Mouse (Mus musculus): ENCODE results near the gene Arhgef38.

The Arhgef38 gene

GRCm38 (mm10) chr3:133163913-133164406, 70.8 kb downstream of the Arhgef38 start:
- no peak for DNase-seq

DNA sequence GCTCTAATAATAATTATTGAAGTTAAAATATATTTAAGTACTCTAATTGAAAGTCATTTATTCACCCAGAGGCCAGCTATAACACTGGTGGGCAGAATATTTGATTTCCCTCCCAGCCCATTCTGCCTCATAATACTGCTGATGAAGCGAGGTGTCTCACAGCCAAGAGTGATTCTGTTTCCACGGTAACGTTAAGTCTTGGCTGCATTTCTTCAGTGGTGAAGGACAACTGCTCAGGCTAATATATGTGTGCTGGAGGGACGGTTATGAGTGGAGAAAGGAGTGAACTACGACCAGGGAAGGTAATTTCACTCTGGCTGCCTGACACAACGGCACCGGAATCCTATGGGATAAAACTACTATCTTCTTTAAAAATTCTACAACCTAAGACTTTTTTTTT, 71.6 kb downstream of the Arhgef38 start:
- no peak for DNase-seq

DNA sequence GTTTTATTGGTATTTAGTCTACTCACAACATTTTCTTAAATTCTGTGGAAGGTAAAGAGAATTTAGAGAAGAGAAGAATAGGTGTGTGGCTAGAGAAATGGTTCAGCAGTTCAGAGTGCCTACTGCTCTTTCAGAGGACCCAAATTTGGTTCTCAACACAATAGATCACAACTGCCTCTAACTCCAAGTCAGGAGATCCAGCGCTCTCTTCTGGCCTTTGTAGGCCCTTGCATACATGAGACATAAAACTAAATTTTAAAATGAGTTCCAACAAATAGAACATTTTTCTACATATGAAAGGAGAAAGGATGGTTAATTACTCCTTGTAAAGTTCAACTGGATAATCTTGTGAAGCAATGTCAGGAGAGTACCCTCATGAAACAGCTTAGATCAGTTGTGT, 73.3 kb downstream of the Arhgef38 start:
- no peak for DNase-seq

DNA sequence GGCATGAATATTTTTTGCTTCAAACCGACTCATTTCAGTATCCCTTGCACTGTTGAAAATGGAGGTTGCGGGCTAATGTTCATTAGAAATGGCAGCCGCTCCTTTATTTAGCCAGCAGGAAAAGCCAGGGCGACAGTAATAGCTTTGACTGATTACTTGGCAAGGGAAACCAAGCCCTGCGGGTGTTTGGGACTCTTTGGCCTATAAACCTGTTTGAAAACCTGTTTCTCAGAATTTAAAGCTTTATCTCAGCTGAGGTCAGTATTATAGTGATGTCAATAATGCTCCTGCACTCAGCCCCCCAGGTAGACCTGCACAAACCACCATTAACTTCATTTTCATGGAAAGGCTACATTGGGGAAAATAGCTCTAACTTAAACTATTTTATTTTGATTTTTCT, 76.5 kb downstream of the Arhgef38 start:
- DNase-seq, result peak; percentile 42

DNA sequence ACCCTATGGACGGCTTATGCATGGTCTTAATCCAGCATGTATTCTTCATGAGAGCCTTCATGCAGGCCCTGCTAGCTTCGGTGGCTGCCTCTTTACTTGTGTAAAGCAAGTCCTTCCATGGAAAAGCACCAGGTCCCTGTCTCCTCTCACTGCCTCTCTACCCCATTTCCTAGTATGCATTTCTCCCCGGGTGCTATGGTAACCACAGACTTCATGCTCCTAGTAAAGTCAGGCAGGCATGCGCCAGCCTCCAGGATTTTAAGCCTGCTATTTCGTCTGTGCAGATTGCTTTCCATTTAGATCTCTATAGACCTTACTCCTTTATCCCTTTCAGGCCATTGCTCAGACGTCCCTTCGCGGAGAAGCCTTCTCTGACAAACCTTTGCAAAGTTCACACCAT, 80.1 kb downstream of the Arhgef38 start:
- no peak for DNase-seq

GRCm38 (mm10) chr3:133153629-133154028, 81.1 kb downstream of the Arhgef38 start:
- no peak for DNase-seq

- DNase-seq, result no peak
These were observed 81.9 kb downstream of the Arhgef38 start for GRCm38 (mm10) chr3:133152831-133153230.

DNA sequence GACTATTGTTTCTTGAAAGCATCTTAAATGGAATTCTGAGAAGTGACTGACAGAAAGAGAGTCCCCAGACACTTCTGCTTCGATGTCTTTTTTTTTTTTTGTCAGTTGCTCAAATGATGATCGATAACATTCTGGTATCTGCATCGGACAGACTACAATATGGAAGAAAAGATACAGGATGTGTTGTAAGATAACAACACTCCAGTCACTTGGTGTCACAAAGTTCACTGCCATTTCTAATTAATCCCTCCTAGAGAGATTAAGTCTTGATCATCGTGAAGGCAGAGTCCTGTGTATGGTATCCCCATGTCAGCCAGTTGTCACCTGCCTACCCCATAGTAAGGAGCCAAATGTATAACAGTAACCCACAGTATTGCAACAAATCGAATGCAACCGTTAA, 83.1 kb downstream of the Arhgef38 start:
- DNase-seq, result no peak

- DNase-seq, result no peak
These were observed 90.1 kb downstream of the Arhgef38 start for GRCm38 (mm10) chr3:133144511-133145147.

- DNase-seq, result no peak
These were observed 92.9 kb downstream of the Arhgef38 start for GRCm38 (mm10) chr3:133141877-133142276.

DNA sequence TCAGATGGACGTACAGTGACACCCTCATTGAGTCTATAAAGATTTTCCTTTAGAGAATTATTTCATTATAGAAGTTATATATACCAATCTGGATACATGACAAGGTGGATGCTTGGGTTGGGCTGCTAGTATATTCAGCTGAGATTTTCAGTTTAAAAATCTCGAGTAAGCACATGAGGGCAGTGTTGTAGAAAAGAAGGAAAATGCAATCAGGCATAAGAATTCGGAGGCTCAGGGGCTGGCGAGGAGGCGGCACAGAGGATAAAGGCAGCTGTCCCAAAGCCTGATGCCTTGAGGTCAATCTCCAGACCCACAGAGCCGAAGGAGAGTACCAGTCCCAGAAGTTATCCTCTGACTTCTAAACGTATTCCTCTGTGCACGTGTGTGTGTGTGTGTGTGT, 102.1 kb downstream of the Arhgef38 start:
- DNase-seq, result no peak

DNA sequence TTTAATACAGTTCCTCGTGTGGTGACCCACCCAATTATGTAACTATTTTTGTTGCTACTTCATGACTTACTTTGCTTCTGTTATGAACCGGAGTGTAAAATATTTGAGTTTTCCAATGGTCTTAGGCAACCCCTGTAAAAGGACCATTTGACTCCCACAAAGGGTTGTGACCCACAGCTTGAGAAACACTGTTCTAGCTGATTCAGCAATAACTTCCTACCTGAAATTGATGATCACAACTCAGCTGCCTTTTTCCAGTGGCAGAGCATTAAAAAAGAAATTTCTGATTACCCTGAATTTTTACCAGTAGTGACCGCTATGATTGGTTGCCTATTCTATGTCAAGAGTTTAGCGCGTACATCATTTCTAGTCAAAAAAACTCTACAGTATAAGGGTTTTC, 103.4 kb downstream of the Arhgef38 start:
- DNase-seq, result no peak

- no peak for DNase-seq
These were observed 121.5 kb downstream of the Arhgef38 start for GRCm38 (mm10) chr3:133113281-133113680.

DNA sequence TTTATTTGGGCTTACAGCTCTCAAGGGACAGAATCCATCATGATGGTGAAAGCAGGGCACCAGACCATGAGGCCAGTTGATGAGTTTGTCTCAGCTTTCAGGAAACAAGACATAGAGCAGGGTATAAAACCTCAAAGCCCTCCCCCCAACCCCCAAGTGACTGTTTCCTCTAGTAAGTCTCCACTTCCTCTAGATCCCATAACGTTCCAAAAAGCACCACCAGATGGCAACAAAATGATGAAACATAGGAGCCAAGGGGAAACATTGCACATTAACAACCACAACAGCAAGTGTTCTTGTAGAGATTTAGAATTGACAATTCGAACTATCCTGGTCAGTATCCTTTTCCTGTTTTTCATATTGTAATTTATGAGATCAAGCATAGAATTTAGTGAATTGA, 123.0 kb downstream of the Arhgef38 start:
- peak; percentile 63 for DNase-seq

DNA sequence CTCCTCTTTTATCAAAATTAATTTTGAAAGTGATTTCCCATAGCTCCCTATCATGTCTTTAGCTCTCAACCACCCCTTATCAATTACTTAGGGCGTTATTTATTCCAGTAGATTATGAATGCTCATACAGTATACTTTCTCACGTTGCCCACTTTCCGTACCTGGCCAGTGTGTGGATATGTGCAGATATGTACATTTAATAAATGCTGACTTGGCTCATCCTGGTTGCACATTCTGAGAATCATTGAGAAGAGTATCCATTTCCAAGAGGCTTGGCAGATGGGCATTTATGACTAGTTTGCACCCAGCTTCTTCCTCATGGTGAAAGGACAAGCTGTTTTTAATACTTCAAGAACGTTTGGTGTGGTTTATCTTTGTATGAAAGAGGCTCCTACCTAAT, 124.9 kb downstream of the Arhgef38 start:
- no peak for DNase-seq

DNA sequence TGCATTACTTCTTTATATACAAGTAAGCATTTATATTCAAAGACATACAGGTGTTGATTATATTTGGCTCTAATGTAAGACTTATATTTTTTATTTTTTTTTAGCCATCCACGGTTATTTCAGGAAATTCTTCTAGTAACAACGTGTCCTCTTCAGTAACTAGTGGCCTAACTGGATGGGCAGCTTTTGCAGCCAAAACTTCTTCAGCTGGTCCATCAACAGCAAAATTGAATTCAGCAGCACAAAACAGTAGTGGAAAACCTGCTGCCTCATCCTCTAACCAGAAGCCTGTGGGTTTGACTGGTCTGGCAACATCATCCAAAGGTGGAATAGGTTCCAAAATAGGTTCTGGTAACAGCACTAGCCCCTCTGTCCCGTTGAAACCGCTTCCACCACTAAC, 126.0 kb downstream of the Arhgef38 start:
- peak; percentile 25 for DNase-seq

DNA sequence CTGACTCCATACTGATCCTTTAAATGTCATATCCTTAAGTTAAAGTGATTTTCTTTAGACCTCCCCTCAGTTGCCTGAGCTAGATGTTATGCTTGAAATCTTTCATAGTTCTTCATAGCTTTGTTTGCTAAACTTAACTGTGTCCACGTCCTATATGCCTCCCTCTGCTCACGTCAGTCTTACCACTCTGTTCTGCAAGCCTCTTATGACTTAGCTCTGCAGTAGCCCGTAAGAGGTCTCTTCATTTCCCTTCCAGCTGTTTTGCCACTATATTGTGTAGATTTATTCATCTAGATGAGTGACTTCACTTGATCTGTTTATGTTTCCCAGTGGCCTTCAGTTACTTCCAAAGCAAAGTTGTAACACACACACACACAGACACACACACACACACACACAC, 130.3 kb downstream of the Arhgef38 start:
- no peak for DNase-seq

- DNase-seq, result no peak
These were observed 131.0 kb downstream of the Arhgef38 start for GRCm38 (mm10) chr3:133103768-133104167.

DNA sequence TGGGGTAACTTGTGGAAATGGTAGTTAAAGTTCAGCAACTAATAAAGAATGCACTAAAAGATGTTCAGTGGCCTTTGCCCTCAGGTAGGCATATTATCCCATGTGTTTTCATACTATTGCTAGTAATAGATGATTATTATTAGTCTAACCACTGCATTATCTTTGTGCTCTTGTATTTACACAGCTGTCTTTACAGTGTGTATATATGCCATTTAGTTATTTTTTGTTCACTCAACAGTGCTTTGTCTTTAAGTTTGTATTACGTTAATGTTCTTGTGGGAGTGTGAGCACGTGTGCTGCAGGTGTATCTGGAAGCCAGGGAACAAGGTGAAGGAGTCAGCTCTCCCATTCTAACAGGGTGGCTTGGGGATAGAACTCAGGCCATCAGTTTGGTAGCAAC, 135.8 kb downstream of the Arhgef38 start:
- no peak for DNase-seq

DNA sequence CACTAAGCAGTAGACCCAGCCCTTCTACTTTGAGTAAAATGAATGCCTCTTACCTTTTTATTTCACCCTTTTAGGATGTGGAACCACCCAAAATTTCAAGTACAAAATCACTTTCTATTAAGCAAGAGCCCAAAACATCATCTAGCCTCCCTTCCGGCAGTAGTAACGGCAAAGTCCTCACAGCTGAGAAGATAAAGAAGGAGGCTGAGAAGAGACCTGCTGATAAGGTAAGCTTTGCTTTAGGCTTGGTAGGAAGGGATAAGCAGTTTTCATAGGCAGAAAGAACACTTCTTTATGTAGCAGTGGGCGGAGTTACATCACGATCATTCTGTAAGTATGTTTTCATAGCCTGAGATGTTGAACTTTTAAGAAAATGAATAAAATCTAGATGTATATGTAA, 136.4 kb downstream of the Arhgef38 start:
- DNase-seq, result no peak

- no peak for DNase-seq
These were observed 136.8 kb downstream of the Arhgef38 start for GRCm38 (mm10) chr3:133097936-133098335.

GRCm38 (mm10) chr3:133094305-133094704, 140.4 kb downstream of the Arhgef38 start:
- DNase-seq, result no peak

GRCm38 (mm10) chr3:133092936-133093335, 141.8 kb downstream of the Arhgef38 start:
- DNase-seq, result no peak

- no peak for DNase-seq
These were observed 142.4 kb downstream of the Arhgef38 start for GRCm38 (mm10) chr3:133092274-133092853.
